Mouse (Mus musculus): Measurements from ENCODE around the gene Ppt2.

The Ppt2 gene

GRCm38 (mm10) chr17:34627943-34628643 is at the start of gene Ppt2:
Gene Ppt2, minus strand, starts transcription at chr17:34628510.
- DNase-seq = no peak

- DNase-seq = no peak
Measured at GRCm38 (mm10) chr17:34676671-34677070, 48.4 kb upstream of the Ppt2 start.

GRCm38 (mm10) chr17:34676093-34676460 is 47.8 kb upstream of the Ppt2 start:
- DNase-seq = no peak

GRCm38 (mm10) chr17:34675205-34676092 is 47.1 kb upstream of the Ppt2 start:
- DNase-seq = no peak

DNA sequence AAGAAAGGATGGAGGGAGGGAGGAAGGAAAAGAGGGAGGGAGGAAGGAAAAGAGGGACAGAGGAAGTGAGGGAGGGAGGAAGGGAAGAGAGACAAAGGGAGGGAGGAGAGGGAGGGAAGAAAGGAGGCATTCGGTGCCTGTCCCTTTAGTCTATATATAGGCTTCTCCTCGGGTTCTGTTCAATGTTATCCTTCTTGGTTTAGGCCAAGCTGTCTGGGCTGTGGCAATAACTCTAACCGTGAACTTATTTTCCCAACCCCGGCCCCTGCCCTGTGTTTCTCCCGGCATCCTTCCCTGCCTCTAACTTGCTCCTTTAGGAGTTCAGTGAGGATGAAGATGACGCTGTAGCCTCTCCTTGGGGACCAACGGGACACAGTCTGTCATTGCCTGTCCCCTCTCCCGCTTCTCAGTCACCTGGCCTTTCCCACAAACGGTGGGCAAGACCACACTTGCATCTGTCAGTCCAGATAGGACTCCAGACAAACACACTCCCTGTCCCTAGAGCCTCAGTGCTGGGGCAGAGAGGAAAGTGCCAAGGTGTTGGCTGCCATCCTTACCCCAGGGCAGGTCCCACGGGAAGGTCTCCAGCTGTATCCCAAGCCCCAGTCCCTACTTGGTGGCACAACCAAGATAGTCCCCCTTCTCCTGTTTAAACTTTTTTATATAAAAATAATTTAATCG is 46.4 kb upstream of the Ppt2 start:
- DNase-seq = no peak

GRCm38 (mm10) chr17:34673139-34673538 is 44.8 kb upstream of the Ppt2 start:
- no peak for DNase-seq

DNA sequence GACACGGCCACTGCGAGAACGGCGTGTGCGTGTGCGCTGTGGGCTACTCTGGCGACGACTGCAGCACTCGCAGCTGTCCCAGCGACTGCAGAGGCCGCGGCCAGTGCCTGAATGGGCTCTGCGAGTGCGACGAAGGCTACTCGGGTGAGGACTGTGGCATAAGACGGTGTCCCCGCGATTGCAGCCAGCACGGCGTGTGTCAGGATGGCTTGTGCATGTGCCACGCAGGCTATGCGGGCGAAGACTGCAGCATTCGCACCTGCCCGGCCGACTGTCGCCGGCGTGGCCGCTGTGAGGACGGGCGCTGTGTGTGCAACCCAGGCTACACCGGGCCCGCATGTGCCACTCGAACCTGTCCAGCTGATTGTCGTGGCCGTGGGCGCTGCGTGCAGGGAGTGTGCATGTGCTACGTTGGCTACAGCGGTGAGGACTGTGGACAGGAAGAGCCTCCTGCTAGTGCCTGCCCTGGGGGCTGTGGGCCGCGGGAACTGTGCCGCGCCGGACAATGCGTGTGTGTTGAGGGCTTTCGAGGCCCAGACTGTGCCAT is 44.0 kb upstream of the Ppt2 start:
- DNase-seq = no peak

DNA sequence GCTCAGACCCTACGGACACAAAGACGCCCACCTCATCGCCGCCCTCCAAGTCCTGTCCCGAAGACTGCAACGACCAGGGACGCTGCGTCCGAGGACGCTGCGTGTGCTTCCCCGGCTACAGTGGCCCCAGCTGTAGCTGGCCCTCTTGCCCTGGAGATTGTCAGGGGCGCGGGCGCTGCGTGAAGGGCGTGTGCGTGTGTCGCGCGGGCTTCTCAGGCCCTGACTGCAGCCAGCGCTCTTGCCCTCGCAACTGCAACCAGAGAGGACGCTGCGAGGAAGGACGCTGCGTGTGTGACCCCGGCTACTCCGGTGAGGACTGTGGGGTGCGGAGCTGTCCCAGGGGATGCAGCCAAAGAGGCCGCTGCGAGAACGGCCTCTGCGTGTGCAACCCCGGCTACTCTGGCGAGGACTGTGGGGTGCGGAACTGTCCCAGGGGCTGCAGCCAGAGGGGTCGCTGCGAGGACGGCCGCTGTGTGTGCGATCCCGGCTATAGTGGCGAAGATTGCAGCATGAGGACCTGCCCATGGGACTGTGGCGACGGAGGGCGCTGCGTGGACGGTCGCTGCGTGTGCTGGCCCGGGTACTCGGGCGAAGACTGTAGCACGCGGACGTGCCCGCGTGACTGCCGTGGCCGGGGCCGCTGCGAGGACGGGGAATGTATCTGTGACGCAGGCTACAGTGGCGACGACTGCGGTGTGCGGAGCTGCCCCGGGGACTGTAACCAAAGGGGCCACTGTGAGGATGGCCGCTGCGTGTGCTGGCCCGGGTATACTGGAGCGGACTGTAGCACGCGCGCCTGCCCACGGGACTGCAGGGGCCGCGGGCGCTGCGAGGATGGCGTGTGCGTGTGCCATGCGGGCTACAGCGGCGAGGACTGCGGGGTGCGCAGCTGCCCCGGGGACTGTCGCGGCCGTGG is 43.1 kb upstream of the Ppt2 start:
- no peak for DNase-seq

DNA sequence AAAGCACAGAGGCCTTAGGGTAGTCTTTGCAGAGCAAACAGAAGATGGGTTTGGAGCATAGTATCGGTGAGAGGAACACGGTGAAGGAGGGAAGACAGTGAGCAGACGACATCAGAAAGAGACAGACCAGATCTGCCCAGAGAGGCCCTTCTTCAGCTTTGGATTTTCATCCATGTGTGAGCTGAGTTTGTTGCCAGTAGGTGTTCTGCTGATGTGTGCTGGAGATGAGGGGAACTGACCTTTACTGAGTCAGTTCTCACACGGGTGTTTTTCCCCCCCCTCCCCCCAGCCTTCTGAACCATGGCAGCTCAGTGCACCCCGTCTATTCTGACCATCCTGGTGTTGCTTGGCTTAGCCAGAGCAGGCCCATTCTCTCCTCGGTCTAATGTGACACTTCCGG is 41.9 kb upstream of the Ppt2 start, which contains the start of gene Tnxb:
Gene Tnxb (plus strand): TSS at position 301 of the 400 bp plus-strand sequence.
- DNase-seq = no peak

- no peak for DNase-seq
Measured at GRCm38 (mm10) chr17:34664472-34664871, 36.2 kb upstream of the Ppt2 start.

GRCm38 (mm10) chr17:34663558-34663957 is 35.2 kb upstream of the Ppt2 start:
- no peak for DNase-seq

- no peak for DNase-seq
Measured at GRCm38 (mm10) chr17:34662978-34663377, 34.7 kb upstream of the Ppt2 start.

GRCm38 (mm10) chr17:34662468-34662867 is 34.2 kb upstream of the Ppt2 start:
- no peak for DNase-seq

DNA sequence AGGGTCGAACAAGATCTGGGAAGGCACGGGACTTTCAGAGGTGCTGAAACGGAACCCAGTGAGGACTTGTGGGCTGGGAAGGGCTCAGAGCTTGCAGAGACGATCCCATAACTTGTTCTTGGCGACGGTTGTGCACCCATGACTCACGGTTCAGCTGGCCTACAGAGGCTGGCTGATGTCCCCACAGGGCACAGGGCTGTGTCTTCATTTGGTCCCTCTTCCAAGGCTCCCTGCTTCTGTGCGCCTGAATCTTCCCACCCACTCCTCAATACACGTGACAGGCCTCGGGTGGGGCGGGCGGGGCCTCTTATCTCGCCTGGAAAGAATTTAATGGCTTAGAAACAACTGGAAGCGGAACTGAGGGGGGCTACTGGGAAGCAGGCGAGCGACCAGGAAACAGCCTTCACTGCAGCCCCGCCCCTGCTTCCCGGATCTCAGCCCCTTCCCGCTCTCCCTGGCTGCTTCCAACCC is 32.8 kb upstream of the Ppt2 start:
- DNase-seq = no peak

- no peak for DNase-seq
Measured at GRCm38 (mm10) chr17:34660259-34660820, 32.0 kb upstream of the Ppt2 start.

- DNase-seq = no peak
Measured at GRCm38 (mm10) chr17:34659897-34660214, 31.5 kb upstream of the Ppt2 start.

DNA sequence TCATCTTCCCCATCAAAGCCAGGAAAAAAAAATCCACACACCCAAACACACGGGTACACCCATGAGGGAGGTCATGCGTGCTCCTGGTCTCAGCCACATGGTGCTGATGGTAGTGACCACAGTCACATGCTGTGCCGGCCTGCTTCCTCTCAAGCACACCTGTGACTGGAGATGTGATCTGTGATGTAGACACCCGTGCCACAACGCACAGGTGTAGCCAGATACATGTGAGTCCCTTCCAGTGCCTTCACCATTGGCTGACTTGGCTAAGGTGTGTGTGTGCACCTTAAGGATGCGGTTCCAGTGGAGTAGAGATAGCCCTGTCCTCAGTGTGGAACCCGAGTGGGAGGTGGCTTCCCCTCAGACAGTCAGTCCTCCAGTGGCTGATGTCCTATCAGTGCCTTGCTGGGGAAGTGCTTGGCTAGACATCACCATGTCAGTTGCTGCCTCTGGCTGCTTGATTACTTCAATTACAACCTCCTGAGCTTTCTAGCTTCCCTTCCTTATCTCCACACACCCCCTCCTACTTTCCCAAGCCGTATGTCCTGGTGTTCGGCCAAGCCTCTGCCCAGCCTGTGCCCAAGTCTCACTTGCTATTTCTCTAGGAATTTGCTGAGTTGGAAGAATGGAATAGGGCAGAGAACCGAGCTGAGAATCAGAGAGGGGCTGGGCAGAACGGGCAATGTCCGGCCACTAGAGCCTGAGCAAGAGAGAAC is 31.0 kb upstream of the Ppt2 start:
- DNase-seq = no peak

DNA sequence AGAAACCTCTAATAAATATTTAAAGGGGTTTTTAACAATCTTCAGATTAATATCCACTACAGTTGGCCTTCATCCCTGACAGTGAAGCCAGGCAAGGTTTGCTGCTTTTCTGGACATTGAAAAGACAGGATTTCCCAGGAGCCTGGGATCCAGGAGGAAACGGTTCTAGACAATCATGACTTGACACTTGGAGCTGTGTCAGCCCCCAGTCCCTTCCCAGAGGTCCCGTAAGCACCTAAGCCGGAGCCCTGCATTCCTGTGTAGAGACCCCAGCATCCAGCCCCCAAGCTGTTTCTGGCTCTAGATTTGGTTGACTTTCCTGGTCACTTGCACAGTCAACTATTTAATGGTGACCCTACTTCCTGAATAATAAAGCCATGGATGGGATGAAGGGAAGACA is 30.3 kb upstream of the Ppt2 start:
- DNase-seq = no peak

- DNase-seq = no peak
Measured at GRCm38 (mm10) chr17:34658145-34658544, 29.8 kb upstream of the Ppt2 start.

GRCm38 (mm10) chr17:34657271-34657670 is 29.0 kb upstream of the Ppt2 start:
- no peak for DNase-seq

DNA sequence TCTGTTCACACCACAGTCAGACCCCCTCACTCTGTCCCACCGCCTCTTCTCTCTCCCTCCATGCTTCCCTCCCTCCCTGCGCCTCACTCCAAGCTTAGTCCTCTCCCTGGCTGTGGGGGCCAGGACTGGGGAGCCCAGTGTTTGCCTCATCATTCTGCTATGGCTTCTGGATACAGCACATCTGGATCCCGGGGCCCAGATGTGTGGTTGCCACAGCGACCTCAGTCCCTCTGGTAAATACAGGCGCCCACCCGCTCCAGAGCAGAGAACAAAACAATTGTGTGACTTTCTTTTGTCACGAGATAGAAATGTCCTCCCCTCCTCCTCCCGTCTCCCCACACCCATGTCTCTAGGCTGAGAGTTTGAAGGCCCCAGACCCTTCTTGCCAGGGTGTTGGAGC is 28.4 kb upstream of the Ppt2 start:
- no peak for DNase-seq
